Mouse (Mus musculus): ENCODE results near the gene Fignl2.

DNA sequence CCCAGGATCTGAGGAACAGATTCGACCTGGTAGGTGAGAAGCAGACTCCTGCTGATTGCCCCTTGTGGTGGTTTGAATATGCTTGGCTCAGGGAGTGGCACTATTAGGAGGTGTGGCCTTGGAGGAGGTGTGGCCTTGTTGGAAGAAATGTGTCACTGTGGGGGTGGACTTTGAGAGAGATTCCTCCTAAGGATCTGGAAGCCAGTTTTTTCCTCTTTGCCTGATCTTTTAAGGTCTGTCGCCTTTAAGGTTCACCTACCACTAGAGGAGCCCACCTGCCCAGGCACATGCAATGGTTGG is 43.9 kb upstream of the Fignl2 start:
- TF ChIP-seq CTCF (IDR thresholded peaks at IDR 0.05; ENCODE audit: low read depth) = no peak
- no peak for TF ChIP-seq EP300 (IDR thresholded peaks at IDR 0.05; ENCODE audit: low read depth)
